Mouse (Mus musculus): Measurements from ENCODE around the gene Dclk1.

DNA sequence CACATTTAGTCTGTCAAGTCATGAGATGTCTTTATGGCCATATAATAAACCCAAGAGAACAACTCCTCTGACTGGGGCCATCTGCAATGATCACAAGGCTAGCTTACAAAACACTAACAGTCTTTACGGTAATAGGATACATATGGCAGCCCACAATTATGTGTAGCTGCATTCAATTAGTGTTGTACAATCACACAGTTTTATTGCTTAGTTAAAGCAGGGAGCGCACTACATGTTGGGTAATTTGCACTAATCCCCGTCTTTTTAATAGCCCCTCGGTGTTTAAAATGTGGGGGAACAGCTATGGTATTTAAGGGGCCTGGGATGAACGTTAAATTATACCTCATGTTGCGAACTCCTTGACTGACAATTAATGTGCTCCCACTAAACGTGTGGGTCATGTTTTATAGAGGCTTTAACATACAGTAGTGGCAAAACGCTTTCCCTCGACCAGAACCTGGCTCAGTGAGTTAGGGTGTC is 254.3 kb downstream of the Dclk1 start:
- no peak for TF ChIP-seq CTCF (IDR thresholded peaks at IDR 0.05; ENCODE audit: borderline replicate concordance, insufficient read depth, low read length)
- no peak for TF ChIP-seq POLR2A (IDR thresholded peaks at IDR 0.05; ENCODE audit: low read depth, low read length)
